Mouse (Mus musculus): ENCODE measurements at regions not wholly inside any gene's neighbourhood (a gene's known extent, or its start where the extent isn't known, plus 50 kb on each side); places are given as distances from the start of the nearest gene placed in this dataset.

DNA sequence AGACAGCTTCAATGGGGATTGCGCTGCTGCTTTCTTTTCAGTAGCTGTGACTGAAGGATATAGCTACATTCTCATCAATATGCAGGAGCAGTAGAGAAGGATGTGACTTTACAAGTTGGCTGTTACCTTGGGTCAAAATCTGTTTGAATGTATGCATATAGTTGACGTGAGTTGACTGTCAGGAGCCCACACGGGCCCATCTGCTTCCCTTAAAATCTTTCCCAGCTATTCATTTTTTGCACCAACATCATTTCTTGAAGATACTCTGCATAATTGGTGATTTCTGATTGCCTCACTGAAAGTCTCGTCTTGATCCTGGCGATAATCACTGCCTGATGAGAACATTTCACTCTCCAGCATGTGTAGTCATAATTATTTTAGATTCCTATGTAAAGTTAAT, 92.7 kb upstream of the Rnd3 start:
- in situ Hi-C loops (cut with MboI, MseI), result no loop called here

DNA sequence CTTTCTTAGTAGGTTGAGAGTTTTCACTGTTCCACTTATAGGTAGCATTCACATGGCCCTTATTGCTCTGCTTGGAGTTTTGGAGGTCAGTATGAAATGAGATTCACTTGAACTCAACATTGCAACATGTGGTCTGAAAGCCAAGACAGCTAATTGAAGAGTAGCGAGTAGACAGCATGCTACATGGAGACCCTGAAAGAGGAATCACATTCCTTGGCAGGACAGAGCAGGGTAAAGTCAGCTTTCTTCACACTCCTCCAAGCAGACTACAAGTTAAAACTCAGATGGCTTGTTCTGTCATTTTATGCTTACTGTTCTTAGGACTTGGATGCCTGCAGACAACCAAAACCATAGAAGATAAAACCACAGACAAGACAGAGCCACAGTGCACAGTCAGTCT, 91.1 kb upstream of the Rnd3 start:
- in situ Hi-C loops (cut with MboI, MseI), result loop anchor here in 1 of 2 experiments (10.0 kb wide), 1 partner anchor 1605 kb away; no protein-coding TSS in a partner anchor

GRCm38 (mm10) chr2:51238992-51239391, 90.1 kb upstream of the Rnd3 start:
- in situ Hi-C loops (cut with MboI, MseI), result loop anchor here in 1 of 2 experiments (10.0 kb wide), 1 partner anchor 1606 kb away; no protein-coding TSS in a partner anchor

GRCm38 (mm10) chr2:51238131-51238931, 89.4 kb upstream of the Rnd3 start:
- in situ Hi-C loops (cut with MboI, MseI), result loop anchor here in 1 of 2 experiments (10.0 kb wide), 1 partner anchor 1606 kb away; no protein-coding TSS in a partner anchor

GRCm38 (mm10) chr2:51237451-51237850, 88.5 kb upstream of the Rnd3 start:
- in situ Hi-C loops (cut with MboI, MseI), result loop anchor here in 1 of 2 experiments (10.0 kb wide), 1 partner anchor 1607 kb away; no protein-coding TSS in a partner anchor

DNA sequence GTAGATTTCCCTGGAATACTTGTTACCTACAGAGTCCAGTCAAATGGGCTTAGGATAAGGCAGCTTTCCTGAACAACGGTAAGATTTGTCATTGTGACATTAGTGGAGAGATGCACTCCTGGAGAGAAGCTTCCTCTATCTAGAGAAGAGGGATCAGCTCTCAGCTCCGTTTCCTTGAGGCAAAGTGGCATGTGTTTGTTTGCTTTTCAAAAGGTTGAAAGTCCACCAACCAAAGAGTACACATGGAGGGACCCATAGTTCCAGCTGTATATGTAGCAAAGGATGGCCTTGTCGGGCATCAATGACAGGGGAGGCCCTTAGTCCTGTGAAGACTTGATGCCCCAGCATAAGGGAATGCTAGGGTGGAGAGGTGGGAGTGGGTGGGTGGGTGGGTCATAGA, 87.9 kb upstream of the Rnd3 start:
- in situ Hi-C loops (cut with MboI, MseI), result loop anchor here in 1 of 2 experiments (10.0 kb wide), 1 partner anchor 1608 kb away; no protein-coding TSS in a partner anchor

GRCm38 (mm10) chr2:51234427-51234826, 85.5 kb upstream of the Rnd3 start:
- in situ Hi-C loops (cut with MboI, MseI), result loop anchor here in 1 of 2 experiments (10.0 kb wide), 1 partner anchor 1610 kb away; no protein-coding TSS in a partner anchor

DNA sequence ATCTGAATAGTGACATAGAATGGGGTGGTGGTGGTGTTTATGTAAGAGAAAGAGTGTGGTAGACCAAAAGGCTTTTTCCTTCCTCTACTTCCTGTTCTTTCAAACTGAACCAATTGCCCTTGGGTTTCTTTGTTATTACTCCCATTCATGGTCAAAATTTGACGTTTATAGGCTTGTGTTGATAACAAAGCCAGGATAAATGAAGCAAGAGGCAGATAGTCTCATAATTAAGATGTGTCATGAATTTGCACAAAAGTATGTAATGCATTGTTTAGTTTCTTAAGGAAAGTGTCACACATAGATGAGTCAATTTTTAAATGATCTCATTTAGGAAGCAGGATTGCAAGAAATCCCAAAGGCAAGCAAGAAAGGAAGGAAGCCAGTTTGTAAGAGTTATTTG, 73.9 kb upstream of the Rnd3 start:
- in situ Hi-C loops (cut with MboI, MseI), result no loop called here

DNA sequence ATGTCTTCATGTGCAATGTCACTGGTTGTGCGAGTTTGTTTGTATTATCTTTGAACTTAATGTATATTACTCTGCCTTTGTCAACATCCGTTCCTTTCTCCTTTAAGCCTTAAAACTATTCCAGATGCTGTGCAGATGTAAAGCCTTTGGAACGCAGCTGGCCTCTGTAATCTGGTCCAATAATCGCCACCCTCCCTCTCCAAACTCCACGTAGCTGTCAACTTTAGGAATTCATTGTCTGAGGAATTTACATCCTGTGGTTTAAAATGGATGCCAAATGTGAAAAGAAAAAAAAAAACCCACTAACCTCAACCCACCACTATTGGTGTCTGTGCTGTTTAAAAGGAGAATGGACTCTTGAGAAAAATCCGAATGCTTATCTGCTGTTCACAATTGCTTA, 70.8 kb upstream of the Rnd3 start:
- in situ Hi-C loops (cut with MboI, MseI), result no loop called here

GRCm38 (mm10) chr2:51207150-51208022, 58.5 kb upstream of the Rnd3 start:
- in situ Hi-C loops (cut with MboI, MseI), result no loop called here

DNA sequence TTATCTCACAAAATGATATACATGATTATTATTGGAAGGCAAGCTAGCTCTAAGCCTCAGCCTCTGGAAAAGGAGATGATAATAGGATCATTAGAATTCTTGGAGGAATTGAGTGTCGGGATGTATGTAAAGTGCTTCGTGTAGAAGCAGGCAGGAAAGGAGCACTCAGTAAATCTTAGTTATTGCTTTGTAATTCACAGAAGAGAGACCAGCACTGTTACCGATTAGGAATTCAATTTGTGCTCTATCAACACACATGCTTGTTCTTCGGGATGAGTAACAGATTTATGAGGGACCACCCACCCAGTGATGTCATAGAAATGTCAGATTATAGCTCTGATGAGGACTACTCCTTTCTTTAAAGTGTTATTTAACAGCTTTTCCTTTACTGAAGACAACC, 57.4 kb upstream of the Rnd3 start:
- in situ Hi-C loops (cut with MboI, MseI), result no loop called here

Data from T-helper 17 cell (primary cell).